Mouse (Mus musculus) left cerebral cortex, postnatal 36 days (tissue): Measurements from ENCODE around the gene Ptpn3. TPM values are rescaled to one million over a fixed set of nuclear protein-coding genes. Genes with fewer than 3 reads are reported as not detected.
"Not testable (repeated sequence)": the region's sequence is repeated elsewhere in the genome, so short reads cannot be mapped to it uniquely, and the experiment has no call there.

Experiments
- DNase-seq, 2 experiments: peaks; one replicate each; pipeline ENCODE4 v3.0.0; 2021 to 2022; ENCODE audit warnings: low spot score in 2 of 2, mixed read lengths in 1 of 2
- intact Hi-C: fragments of 180-260 bp; cut with DNase I; formaldehyde crosslinking; loops from one replicate; pipeline ENCODE4 v1.15.1; 2025
- total RNA-seq, 2 experiments: library from RNA; stranded (reverse); gene quantifications; 2 replicates each; pipeline ENCODE4 v1.2.3; 2021

Gene Ptpn3
- total RNA-seq, 2 experiments from 2014 or later, result 61.6 to 63.8 TPM

DNA sequence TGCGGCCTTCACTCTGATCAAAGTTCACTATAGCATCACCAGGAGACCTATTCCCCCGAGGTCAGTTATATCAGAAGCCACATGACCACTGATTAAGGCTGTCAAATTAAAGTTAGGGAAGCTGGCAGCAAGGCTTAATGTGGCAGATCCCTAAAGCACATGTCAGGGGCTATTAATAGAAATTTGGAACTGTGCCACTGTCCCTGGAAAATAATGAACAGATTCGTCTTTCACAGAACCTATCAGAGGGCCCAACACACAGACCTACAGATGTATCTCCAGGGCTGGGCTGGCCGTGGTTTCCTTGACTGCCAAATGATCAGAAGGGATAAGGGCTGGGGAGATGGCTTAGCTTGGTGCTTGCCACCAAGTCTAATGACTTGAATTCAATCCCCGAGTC is 65.1 kb downstream of the Ptpn3 start:
- no peak for DNase-seq
- intact Hi-C loops, result no loop called here

DNA sequence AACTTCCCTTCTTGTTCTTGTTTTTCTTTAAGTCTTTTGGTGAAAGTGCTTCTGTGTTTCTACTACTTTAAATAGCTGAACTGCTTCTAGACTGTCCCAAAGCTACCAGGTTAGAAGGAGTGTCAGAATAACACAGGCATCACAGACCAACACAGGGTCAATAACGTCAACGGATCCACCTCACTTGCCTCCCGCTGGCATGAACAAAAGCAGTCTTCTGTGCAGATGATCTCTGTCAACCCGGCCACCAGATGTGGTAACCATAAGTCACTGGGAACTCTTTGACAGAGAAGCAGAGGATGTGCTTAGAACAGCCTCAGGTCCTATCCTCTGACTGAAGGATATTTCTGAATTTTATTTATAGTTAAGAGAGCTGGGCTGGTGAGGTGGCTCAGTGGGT is 65.9 kb downstream of the Ptpn3 start:
- DNase-seq, result no peak
- intact Hi-C loops, result no loop called here

GRCm38 (mm10) chr4:57234348-57234747 is 67.3 kb downstream of the Ptpn3 start:
- intact Hi-C loops, result no loop called here
- DNase-seq, result no peak

GRCm38 (mm10) chr4:57232439-57232838 is 69.2 kb downstream of the Ptpn3 start:
- intact Hi-C loops, result no loop called here
- no peak for DNase-seq

DNA sequence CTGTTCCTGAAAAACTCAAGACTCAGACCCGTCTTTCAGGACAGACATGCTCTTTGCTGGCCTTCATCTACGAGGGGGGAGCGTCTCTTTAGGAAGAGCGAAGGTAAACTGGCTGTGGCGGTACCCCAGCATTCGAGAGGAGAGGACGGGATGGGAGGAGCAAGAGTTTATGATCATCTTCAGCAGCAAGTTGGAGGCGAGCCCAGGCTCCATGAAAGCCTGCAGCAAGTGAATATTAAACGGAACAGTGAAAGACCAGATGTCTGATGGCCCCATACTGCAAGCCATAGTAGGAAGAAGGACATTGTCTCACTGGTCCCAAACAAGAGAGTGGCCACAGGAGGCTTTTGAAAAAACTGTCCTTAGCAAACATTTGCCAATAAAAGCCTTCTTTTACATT is 70.3 kb downstream of the Ptpn3 start:
- DNase-seq, result no peak
- intact Hi-C loops, result no loop called here

GRCm38 (mm10) chr4:57230341-57230740 is 71.3 kb downstream of the Ptpn3 start:
- intact Hi-C loops, result no loop called here
- peak in 1 of 2 experiments; percentile 43 for DNase-seq

GRCm38 (mm10) chr4:57228601-57229520 is 72.8 kb downstream of the Ptpn3 start:
- intact Hi-C loops, result no loop called here
- peak; percentile 45 to 52 for DNase-seq

GRCm38 (mm10) chr4:57224776-57225175 is 76.9 kb downstream of the Ptpn3 start:
- no peak for DNase-seq
- intact Hi-C loops, result no loop called here

GRCm38 (mm10) chr4:57217746-57218145 is 83.9 kb downstream of the Ptpn3 start:
- DNase-seq, result peak in 1 of 2 experiments; percentile 40
- intact Hi-C loops, result no loop called here

GRCm38 (mm10) chr4:57216535-57216934 is 85.1 kb downstream of the Ptpn3 start:
- intact Hi-C loops, result no loop called here
- DNase-seq, result no peak

GRCm38 (mm10) chr4:57214852-57215251 is 86.8 kb downstream of the Ptpn3 start:
- no peak for DNase-seq

GRCm38 (mm10) chr4:57214114-57214513 is 87.5 kb downstream of the Ptpn3 start:
- intact Hi-C loops, result no loop called here
- DNase-seq, result no peak

More at GRCm38 (mm10) chr4:57214852-57215251, 86.8 kb downstream of the Ptpn3 start:
- intact Hi-C loops, result no loop called here

- intact Hi-C loops, result no loop called here
- no peak for DNase-seq
Measured at GRCm38 (mm10) chr4:57211706-57212105, 89.9 kb downstream of the Ptpn3 start.

- no peak for DNase-seq
- intact Hi-C loops, result no loop called here
Measured at GRCm38 (mm10) chr4:57205908-57206307, 95.7 kb downstream of the Ptpn3 start.

DNA sequence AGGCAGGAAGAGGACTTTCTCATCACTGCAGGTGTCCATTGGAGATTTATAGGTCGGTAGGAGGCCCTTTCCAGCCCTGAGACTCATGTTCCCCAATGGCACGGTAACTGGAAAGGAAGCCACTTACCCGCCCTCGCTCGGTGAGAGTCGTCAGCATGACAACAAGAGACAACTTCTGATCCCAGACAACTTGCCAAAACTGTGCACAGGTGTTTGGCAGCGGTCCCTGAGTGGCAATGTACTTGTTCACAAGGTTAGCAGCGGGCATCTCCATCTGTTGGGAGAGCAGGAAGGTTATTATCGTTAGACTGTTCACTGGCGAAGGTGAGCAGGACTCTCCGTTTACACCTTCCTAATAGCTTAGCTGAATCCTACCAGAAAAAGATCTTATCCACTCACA is 96.9 kb downstream of the Ptpn3 start:
- no peak for DNase-seq
- intact Hi-C loops, result no loop called here

DNA sequence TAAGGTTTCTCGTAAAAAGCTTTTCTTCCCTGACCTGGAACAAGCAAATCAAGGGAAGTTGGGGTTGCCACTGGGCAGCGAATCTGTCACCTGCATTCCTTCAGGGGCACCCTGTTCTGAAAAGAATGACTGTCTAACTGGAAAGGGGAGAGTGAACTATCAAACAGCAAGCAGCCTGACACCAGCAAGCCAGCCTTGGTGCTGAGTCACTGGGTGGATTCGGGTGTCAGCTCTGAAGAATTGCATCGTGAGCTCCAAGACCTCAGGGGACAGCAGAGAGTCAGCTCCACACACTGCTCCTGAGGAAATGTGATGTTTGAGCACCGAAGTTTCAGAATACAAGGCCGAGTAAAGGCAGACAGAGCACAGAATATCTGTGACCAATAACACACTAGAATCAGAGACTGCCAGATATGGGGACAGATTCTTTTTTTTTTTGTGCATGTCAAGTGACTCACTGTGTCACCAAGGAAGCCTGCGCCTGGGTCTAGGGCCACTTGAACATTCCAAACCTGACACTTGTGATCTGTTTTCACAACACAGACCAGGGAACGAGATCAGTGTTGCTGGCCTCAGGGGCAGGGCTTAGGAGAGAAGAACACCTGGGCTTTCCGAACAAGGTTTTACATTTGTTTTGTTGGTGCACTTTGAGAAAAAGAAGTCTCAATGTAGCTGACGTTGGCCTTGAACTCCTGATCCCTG is 98.8 kb downstream of the Ptpn3 start:
- intact Hi-C loops, result no loop called here
- DNase-seq, result no peak

DNA sequence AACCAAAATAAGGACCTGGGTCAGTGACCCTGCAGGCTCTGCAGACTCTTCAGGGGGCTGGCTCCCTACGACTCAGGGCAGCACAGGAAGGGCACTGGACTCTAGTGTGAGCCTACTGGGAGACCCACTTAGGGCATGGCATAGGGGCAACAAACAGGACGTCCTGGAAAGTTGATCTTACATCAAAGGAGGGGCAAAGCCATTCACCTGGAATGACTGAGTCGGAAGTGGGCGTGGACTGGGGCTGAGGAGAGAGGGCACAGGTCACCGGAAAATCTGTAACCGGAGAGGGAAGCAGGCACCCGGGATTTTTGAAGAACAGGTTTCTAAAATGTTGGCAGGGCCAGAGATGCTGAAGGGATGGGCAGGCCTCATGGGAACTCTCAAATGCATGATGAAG is 99.5 kb downstream of the Ptpn3 start:
- intact Hi-C loops, result no loop called here

GRCm38 (mm10) chr4:57200661-57201060 is 101.0 kb downstream of the Ptpn3 start:
- intact Hi-C loops, result no loop called here
- DNase-seq, result no peak

More for the DNA sequence above, 99.5 kb downstream of the Ptpn3 start:
- no peak for DNase-seq

DNA sequence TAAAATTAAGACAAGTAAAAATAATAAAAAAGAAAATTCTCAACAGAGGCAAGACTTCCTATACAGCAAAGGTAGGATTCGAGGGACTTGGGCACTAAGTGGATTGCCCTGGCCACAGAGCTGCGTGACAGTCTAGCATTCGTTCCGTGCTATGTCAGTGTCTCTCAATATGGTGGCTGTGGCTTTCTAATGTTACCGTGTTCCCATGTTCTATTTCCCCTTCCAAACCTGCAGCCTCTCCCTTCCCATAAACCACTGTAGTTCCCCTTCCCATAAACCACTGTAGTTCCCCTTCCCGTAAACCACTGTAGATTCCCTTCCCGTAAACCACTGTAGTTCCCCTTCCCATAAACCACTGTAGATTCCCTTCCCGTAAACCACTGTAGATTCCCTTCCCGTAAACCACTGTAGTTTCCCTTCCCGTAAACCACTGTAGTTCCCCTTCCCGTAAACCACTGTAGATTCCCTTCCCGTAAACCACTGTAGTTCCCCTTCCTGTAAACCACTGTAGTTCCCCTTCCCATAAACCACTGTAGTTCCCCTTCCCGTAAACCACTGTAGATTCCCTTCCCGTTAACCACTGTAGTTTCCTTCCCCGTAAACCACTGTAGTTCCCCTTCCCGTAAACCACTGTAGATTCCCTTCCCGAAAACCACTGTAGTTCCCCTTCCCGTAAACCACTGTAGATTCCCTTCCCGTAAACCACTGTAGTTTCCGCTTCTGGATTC is 102.8 kb downstream of the Ptpn3 start:
- DNase-seq, intact Hi-C loops: not testable (repeated sequence)
